Mouse (Mus musculus) spleen, adult 2 months (tissue): ENCODE measurements around the gene Stxbp4.

Source experiments
- CTCF ChIP-seq: fragments of 200-500 bp; IDR thresholded peaks from 2 replicates; pipeline ENCODE4 v1.5.1; 2011; ENCODE audit warnings: mild to moderate bottlenecking, inconsistent platforms; ENCODE audit not compliant: insufficient read depth, insufficient read length, insufficient replicate concordance; ENCODE audit errors: extremely low read depth
- POLR2A ChIP-seq: fragments of 200-500 bp; IDR thresholded peaks from 2 replicates; pipeline ENCODE4 v1.6.1; 2011; ENCODE audit warnings: low read depth, low read length, inconsistent platforms

DNA sequence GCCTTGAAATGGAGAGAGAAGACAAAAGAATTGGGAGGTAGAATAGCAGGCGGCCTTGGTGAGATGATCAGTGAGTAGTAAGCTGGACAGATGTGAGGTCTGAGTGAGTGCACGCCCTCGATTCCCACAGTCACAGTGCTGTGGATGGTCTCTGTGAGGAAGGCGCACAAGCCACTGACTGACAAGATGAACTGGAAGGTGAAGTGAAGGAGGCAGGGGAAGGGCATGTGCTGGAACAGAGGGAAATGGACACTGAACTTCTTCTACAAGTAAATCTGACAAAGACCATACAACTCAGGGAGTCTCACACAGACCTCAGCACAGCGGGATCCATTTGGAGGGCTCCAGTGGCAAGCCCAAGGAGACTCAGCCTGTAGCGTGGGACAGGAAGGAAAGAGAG is 138.0 kb downstream of the Stxbp4 start:
- no peak for TF ChIP-seq POLR2A
- TF ChIP-seq CTCF = no peak
